Mouse (Mus musculus): ENCODE results near the gene Slc30a6.
"Not testable (repeated sequence)": the region's sequence is repeated elsewhere in the genome, so short reads cannot be mapped to it uniquely, and the experiment has no call there.

Gene Slc30a6

GRCm38 (mm10) chr17:74453928-74454327, 58.5 kb downstream of the Slc30a6 start:
- DNase-seq = no peak

GRCm38 (mm10) chr17:74454660-74455059, 59.3 kb downstream of the Slc30a6 start:
- DNase-seq = no peak

- no peak for DNase-seq
These were observed 60.0 kb downstream of the Slc30a6 start for GRCm38 (mm10) chr17:74455426-74455825.

- DNase-seq = no peak
These were observed 61.4 kb downstream of the Slc30a6 start for GRCm38 (mm10) chr17:74456825-74457224.

- no peak for DNase-seq
These were observed 62.7 kb downstream of the Slc30a6 start for GRCm38 (mm10) chr17:74457972-74458677.

GRCm38 (mm10) chr17:74458711-74459408, 63.5 kb downstream of the Slc30a6 start, which contains the start of gene Nlrc4:
Gene Nlrc4, minus strand, starts transcription at chr17:74459142.
- DNase-seq = no peak

- DNase-seq = no peak
These were observed 68.1 kb downstream of the Slc30a6 start for GRCm38 (mm10) chr17:74463510-74463909.

- DNase-seq = not testable (repeated sequence)
These were observed 72.6 kb downstream of the Slc30a6 start for GRCm38 (mm10) chr17:74467981-74468380.

- not testable (repeated sequence) for DNase-seq
These were observed 74.7 kb downstream of the Slc30a6 start for GRCm38 (mm10) chr17:74470133-74470532.

Measured in liver (tissue).